Mouse (Mus musculus) limb, embryonic 13.5 days (tissue): Measurements from ENCODE around the gene 4933407L21Rik. TPM values are rescaled to one million over a fixed set of nuclear protein-coding genes. Genes with fewer than 3 reads are reported as not detected.

Source experiments
- ATAC-seq: fragments of 200-750 bp; cut with Nextera tagmentation; 2 replicates; pipeline ENCODE4 v1.8.0; 2017; ENCODE audit warnings: low read depth, moderate number of reproducible peaks, moderate TSS enrichment; ENCODE audit not compliant: low FRiP score
- H3K27ac ChIP-seq: fragments of 300-500 bp; sonication (generic); 2 replicates; pipeline ENCODE4 v1.5.1; 2015; ENCODE audit warnings: inconsistent platforms, mild to moderate bottlenecking, moderate library complexity
- H3K27me3 ChIP-seq: fragments of 300-500 bp; sonication (generic); 2 replicates; pipeline ENCODE4 v1.6.1; 2015; ENCODE audit warnings: mild to moderate bottlenecking, inconsistent platforms
- H3K36me3 ChIP-seq: fragments of 300-500 bp; sonication (generic); 2 replicates; pipeline ENCODE4 v1.6.1; 2015; ENCODE audit warnings: inconsistent platforms, mild to moderate bottlenecking, moderate library complexity
- H3K4me1 ChIP-seq: fragments of 300-500 bp; sonication (generic); 2 replicates; pipeline ENCODE4 v1.6.1; 2015; ENCODE audit warnings: inconsistent platforms
- H3K4me2 ChIP-seq: fragments of 300-500 bp; sonication (generic); replicated peaks from 2 replicates; pipeline ENCODE4 v1.6.1; 2015; ENCODE audit warnings: inconsistent platforms, mild to moderate bottlenecking, moderate library complexity
- H3K4me3 ChIP-seq: fragments of 300-500 bp; sonication (generic); 2 replicates; pipeline ENCODE4 v1.5.1; 2015; ENCODE audit warnings: moderate library complexity, mild to moderate bottlenecking, inconsistent platforms
- H3K9ac ChIP-seq: fragments of 300-500 bp; sonication (generic); 2 replicates; pipeline ENCODE4 v1.6.1; 2015; ENCODE audit warnings: mild to moderate bottlenecking, inconsistent platforms
- H3K9me3 ChIP-seq: fragments of 300-500 bp; sonication (generic); 2 replicates; pipeline ENCODE4 v1.6.1; 2016; ENCODE audit warnings: inconsistent platforms
- WGBS: fragments of 180-500 bp; shearing (Covaris S2); methylation state at CpG from one replicate; pipeline ENCODE4 v1.1.7; 2015; 5-methylcytosine and 5-hydroxymethylcytosine counted together
- polyA plus RNA-seq: library from polyadenylated mRNA; unstranded; fragments of >200 nt; fragmentation: Nextera tagmentation; extraction: Ambion mirVana; gene quantifications from 2 replicates; pipeline ENCODE4 v1.2.1, GENCODE M21; 2015

Gene 4933407L21Rik
- 0.56 and 0.77 TPM in 2 replicates for polyA plus RNA-seq

GRCm38 (mm10) chr1:85928057-85928687 is at the start of gene 4933407L21Rik:
TSS of gene 4933407L21Rik (plus strand) at chr1:85928483.
- no peaks in the 10 kb centered on the region for H3K9me3 ChIP-seq
- 56% methylated on average over 4 of the region's 4 CpGs for WGBS
- H3K4me3 ChIP-seq: no peak within 1 kb of the TSS
- no peaks in the 10 kb centered on the region for H3K36me3 ChIP-seq
- no peaks in the 10 kb centered on the region for H3K27me3 ChIP-seq
- H3K9ac ChIP-seq: no peak within 1 kb of the TSS
- no peak within 1 kb of the TSS for H3K4me2 ChIP-seq
- ATAC-seq: peak; percentile 87
- peak within 1 kb of the TSS; percentile 33; the same call in 1 of the 2 replicates for H3K27ac ChIP-seq
- H3K4me1 ChIP-seq: peaks cover 18% of the 10 kb centered on the region

GRCm38 (mm10) chr1:85882003-85882402 is 46.3 kb upstream of the 4933407L21Rik start:
- Histone ChIP-seq H3K9me3 (peaks cover 56% of the 10 kb centered on the region), H3K4me3 (no peak overlapping the region), H3K4me1 (no peaks in the 10 kb centered on the region), H3K36me3 (no peaks in the 10 kb centered on the region), H3K27me3 (no peaks in the 10 kb centered on the region), H3K9ac (no peak overlapping the region), H3K27ac (no peak overlapping the region), H3K4me2 (no peak overlapping the region)
- no peak for ATAC-seq
- WGBS: 92% methylated on average over 12 of the region's 12 CpGs

- ATAC-seq: no peak
- 86% methylated on average over 7 of the region's 7 CpGs for WGBS
- H3K9ac ChIP-seq: no peak overlapping the region
Observed at GRCm38 (mm10) chr1:85887221-85887620, 41.1 kb upstream of the 4933407L21Rik start.

GRCm38 (mm10) chr1:85894231-85894747 is 34.0 kb upstream of the 4933407L21Rik start, which contains the start of gene Itm2c:
TSS of gene Itm2c (plus strand) at chr1:85894281.
- Histone ChIP-seq H3K9ac (peak within 1 kb of the TSS; percentile 85), H3K27me3 (no peaks in the 10 kb centered on the region), H3K9me3 (peaks cover 3% of the 10 kb centered on the region; the same call in 1 of the 2 replicates), H3K4me3 (peak within 1 kb of the TSS; percentile 84), H3K4me2 (peak within 1 kb of the TSS; percentile 79), H3K4me1 (peaks cover 44% of the 10 kb centered on the region), H3K27ac (peak within 1 kb of the TSS; percentile 93), H3K36me3 (no peaks in the 10 kb centered on the region)
- WGBS: 1% methylated on average over 35 of the region's 35 CpGs
- peak; percentile 88 for ATAC-seq

More at GRCm38 (mm10) chr1:85887221-85887620, 41.1 kb upstream of the 4933407L21Rik start:
- Histone ChIP-seq H3K36me3 (no peaks in the 10 kb centered on the region), H3K9me3 (peaks cover 15% of the 10 kb centered on the region), H3K27ac (no peak overlapping the region), H3K27me3 (no peaks in the 10 kb centered on the region), H3K4me2 (no peak overlapping the region), H3K4me3 (no peak overlapping the region), H3K4me1 (no peaks in the 10 kb centered on the region)

GRCm38 (mm10) chr1:85894748-85895360 is 33.4 kb upstream of the 4933407L21Rik start:
- H3K4me2 ChIP-seq: peak overlapping the region; percentile 79
- no peaks in the 10 kb centered on the region for H3K27me3 ChIP-seq
- H3K4me1 ChIP-seq: peaks cover 50% of the 10 kb centered on the region
- 0% methylated on average over 30 of the region's 30 CpGs for WGBS
- H3K4me3 ChIP-seq: peak overlapping the region; percentile 84
- peak; percentile 58 for ATAC-seq
- no peaks in the 10 kb centered on the region for H3K36me3 ChIP-seq
- peak overlapping the region; percentile 93 for H3K27ac ChIP-seq
- H3K9me3 ChIP-seq: peaks cover 3% of the 10 kb centered on the region; the same call in 1 of the 2 replicates
- H3K9ac ChIP-seq: peak overlapping the region; percentile 85

GRCm38 (mm10) chr1:85895391-85895837 is 32.9 kb upstream of the 4933407L21Rik start:
- Histone ChIP-seq H3K36me3 (no peaks in the 10 kb centered on the region), H3K9ac (peak overlapping the region; percentile 85), H3K27me3 (no peaks in the 10 kb centered on the region), H3K4me2 (peak overlapping the region; percentile 79), H3K9me3 (peaks cover 3% of the 10 kb centered on the region; the same call in 1 of the 2 replicates), H3K4me1 (peaks cover 56% of the 10 kb centered on the region), H3K4me3 (peak overlapping the region; percentile 84), H3K27ac (peak overlapping the region; percentile 93)
- ATAC-seq: peak; percentile 48
- WGBS: 1% methylated on average over 15 of the region's 15 CpGs

- ATAC-seq: no peak
- peak overlapping the region; percentile 79 for H3K4me2 ChIP-seq
- H3K9me3 ChIP-seq: peaks cover 3% of the 10 kb centered on the region; the same call in 1 of the 2 replicates
- peaks cover 63% of the 10 kb centered on the region for H3K4me1 ChIP-seq
- H3K9ac ChIP-seq: peak overlapping the region; percentile 85
- WGBS: 79% methylated on average over 5 of the region's 5 CpGs
- peak overlapping the region; percentile 84 for H3K4me3 ChIP-seq
- peak overlapping the region; percentile 93; the same call in 1 of the 2 replicates for H3K27ac ChIP-seq
- H3K27me3 ChIP-seq: no peaks in the 10 kb centered on the region
- no peaks in the 10 kb centered on the region for H3K36me3 ChIP-seq
Observed at GRCm38 (mm10) chr1:85896110-85896509, 32.2 kb upstream of the 4933407L21Rik start.

GRCm38 (mm10) chr1:85896781-85897700 is 31.2 kb upstream of the 4933407L21Rik start:
- 65% methylated on average over 12 of the region's 12 CpGs for WGBS
- H3K27ac ChIP-seq: peak overlapping the region; percentile 39; the same call in 1 of the 2 replicates
- no peaks in the 10 kb centered on the region for H3K36me3 ChIP-seq
- H3K9me3 ChIP-seq: peaks cover 3% of the 10 kb centered on the region; the same call in 1 of the 2 replicates
- no peaks in the 10 kb centered on the region for H3K27me3 ChIP-seq
- H3K9ac ChIP-seq: peak overlapping the region; percentile 39
- no peak for ATAC-seq
- peak overlapping the region; percentile 79 for H3K4me2 ChIP-seq
- peak overlapping the region; percentile 2; the same call in 1 of the 2 replicates for H3K4me3 ChIP-seq
- H3K4me1 ChIP-seq: peaks cover 72% of the 10 kb centered on the region

- peak overlapping the region; percentile 79 for H3K4me2 ChIP-seq
- no peak for ATAC-seq
Observed at GRCm38 (mm10) chr1:85897901-85898760, 30.2 kb upstream of the 4933407L21Rik start.

GRCm38 (mm10) chr1:85898761-85899387 is 29.4 kb upstream of the 4933407L21Rik start:
- Histone ChIP-seq H3K4me2 (peak overlapping the region; percentile 79), H3K4me1 (peaks cover 73% of the 10 kb centered on the region), H3K36me3 (peaks cover 13% of the 10 kb centered on the region), H3K9me3 (no peaks in the 10 kb centered on the region), H3K4me3 (no peak overlapping the region), H3K9ac (no peak overlapping the region), H3K27me3 (no peaks in the 10 kb centered on the region), H3K27ac (peak overlapping the region; percentile 69)
- no peak for ATAC-seq
- 45% methylated on average over 12 of the region's 12 CpGs for WGBS

More at GRCm38 (mm10) chr1:85897901-85898760, 30.2 kb upstream of the 4933407L21Rik start:
- peaks cover 5% of the 10 kb centered on the region for H3K36me3 ChIP-seq
- 14% methylated on average over 8 of the region's 8 CpGs for WGBS
- no peak overlapping the region for H3K4me3 ChIP-seq
- H3K27ac ChIP-seq: peak overlapping the region; percentile 69
- no peaks in the 10 kb centered on the region for H3K27me3 ChIP-seq
- peak overlapping the region; percentile 13; the same call in 1 of the 2 replicates for H3K9ac ChIP-seq
- peaks cover 77% of the 10 kb centered on the region for H3K4me1 ChIP-seq
- H3K9me3 ChIP-seq: 0 out of 2 replicates have a peak, but pooled peaks cover under 1% of the 10 kb centered on the region
